Mouse (Mus musculus) effector memory CD4-positive, alpha-beta T cell, adult 7 months (primary cell): ENCODE results near the gene Tas2r131. TPM values are rescaled to one million over a fixed set of nuclear protein-coding genes. Genes with fewer than 3 reads are reported as not detected.

Experiments used
- polyA plus RNA-seq: library from polyadenylated mRNA; unstranded; fragments of 100-300 nt; shearing (Covaris generic); gene quantifications from one replicate; pipeline ENCODE4 v1.2.1, GENCODE M21; 2017

The Tas2r131 gene
- not detected for polyA plus RNA-seq

DNA sequence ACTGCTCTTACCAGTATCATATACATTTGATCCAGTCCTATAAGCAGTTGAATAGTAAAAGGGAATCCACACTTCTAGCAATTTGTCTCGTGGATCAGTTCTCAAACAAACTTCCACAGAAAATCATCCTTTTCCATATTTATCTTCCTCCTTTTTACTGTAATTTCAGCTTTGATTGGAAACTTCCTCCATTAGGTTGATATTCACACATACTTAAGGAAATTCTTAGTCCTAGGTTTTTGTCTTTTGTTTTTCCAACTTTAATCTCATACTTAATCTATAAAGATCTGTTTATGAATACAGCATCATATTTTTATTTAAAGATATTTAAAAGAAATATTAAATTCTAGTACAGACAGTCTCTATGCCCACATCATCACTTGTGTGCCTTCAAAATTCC is at the start of gene Tas2r131:
Gene Tas2r131, minus strand, starts transcription at position 101 of the 400 bp plus-strand sequence.

DNA sequence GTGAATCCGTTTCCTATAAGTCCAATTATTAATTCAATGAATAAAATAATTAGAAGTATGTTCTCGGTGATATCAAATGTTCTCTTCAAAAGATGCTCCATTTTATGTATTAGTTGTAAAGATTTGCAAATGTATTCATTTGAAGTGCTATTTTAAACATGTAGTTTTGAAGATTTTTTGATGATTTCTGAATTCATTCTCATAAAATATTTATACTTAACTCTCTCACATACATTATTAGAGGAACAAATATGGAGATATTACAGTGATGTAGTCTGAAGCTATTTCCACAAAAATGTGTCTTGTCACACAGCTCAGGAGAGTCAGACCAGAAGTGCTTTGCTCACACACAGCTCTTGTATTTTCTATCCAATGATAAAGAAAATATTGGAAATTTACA is 23.1 kb upstream of the Tas2r131 start, which contains the start of gene Tas2r109:
Gene Tas2r109, minus strand, starts transcription at position 101 of the 400 bp plus-strand sequence.

GRCm38 (mm10) chr6:132950802-132951201 is 6.9 kb downstream of the Tas2r131 start, which contains the start of gene Tas2r129:
Gene Tas2r129 (plus strand): TSS chr6:132951102.

DNA sequence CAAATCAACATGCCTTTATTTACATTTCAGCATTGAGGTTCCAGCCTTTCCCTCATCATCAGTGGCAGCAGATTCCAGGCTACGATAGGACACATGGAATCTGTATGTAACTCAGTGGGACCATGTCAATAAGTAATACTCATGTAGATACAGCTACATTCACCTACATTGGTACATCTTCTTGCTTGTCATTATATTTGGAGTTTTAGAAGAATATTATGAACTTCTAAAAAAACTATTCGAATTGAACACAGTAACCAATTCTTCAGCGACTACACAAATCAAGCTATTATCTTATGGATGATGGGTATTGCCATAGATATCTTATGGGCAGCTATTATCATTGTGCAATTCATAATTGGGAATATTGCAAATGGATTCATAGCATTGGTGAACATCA is 48.4 kb downstream of the Tas2r131 start, which contains the start of gene Tas2r125:
Gene Tas2r125, plus strand, starts transcription at position 301 of the 400 bp plus-strand sequence.

Other genes with a start within 250 kb of the Tas2r131 start
- gene Tas2r122, start 246.0 kb downstream of the Tas2r131 start, polyA plus RNA-seq: not detected
- not detected for gene Tas2r115, start 219.9 kb downstream of the Tas2r131 start, polyA plus RNA-seq
- gene Tas2r124, start 203.2 kb downstream of the Tas2r131 start, polyA plus RNA-seq: not detected
- not detected for gene Tas2r102, start 195.8 kb downstream of the Tas2r131 start, polyA plus RNA-seq
- not detected for gene Tas2r136, start 179.8 kb downstream of the Tas2r131 start, polyA plus RNA-seq
- gene Tas2r117, start 155.1 kb downstream of the Tas2r131 start, polyA plus RNA-seq: not detected
- not detected for gene Tas2r123, start 110.8 kb downstream of the Tas2r131 start, polyA plus RNA-seq
- not detected for gene Tas2r116, start 102.5 kb downstream of the Tas2r131 start, polyA plus RNA-seq
- gene Tas2r110, start 89.9 kb downstream of the Tas2r131 start, polyA plus RNA-seq: not detected
- not detected for gene Tas2r113, start 64.9 kb downstream of the Tas2r131 start, polyA plus RNA-seq
- not detected for gene Tas2r125, start 48.3 kb downstream of the Tas2r131 start, polyA plus RNA-seq
- not detected for gene Tas2r129, start 6.8 kb downstream of the Tas2r131 start, polyA plus RNA-seq
- not detected for gene Tas2r109, start 23.0 kb upstream of the Tas2r131 start, polyA plus RNA-seq
- gene Tas2r103, start 79.2 kb upstream of the Tas2r131 start, polyA plus RNA-seq: 0.55 TPM
- gene Tas2r140, start 97.9 kb upstream of the Tas2r131 start, polyA plus RNA-seq: not detected
- 32.5 TPM for gene Smim10l1, start 147.0 kb upstream of the Tas2r131 start, polyA plus RNA-seq